Mouse (Mus musculus): ENCODE measurements at regions not wholly inside any gene's neighbourhood (a gene's known extent, or its start where the extent isn't known, plus 50 kb on each side); places are given as distances from the start of the nearest gene placed in this dataset.

DNA sequence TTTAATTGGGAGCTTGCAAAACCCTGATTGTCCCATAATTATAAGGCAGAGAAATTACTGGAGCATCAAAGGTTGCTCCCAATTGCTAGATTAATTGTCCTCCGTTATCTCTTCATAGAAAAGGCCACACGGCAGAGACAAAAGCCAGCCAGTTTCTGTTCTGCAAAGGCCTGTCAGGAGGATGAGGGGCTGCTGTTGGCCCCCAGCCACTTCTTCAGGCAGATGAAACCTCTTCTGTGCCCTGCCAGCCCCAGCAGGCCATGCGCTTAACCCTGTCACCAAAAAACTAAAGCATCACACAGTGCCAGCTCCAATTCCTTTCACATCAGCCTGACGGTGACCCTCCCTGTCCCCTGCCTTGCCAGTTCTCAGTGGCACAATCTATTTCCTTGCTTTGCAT lies 192.1 kb upstream of the Zmiz1 start:
- H3K9ac ChIP-seq (ENCODE audit: low read length), result no peak overlapping the region
- no peak overlapping the region for H3K4me3 ChIP-seq (ENCODE audit: low read length)
- H3K9me3 ChIP-seq (ENCODE audit: control insufficient read depth, low read length), result no peaks in the 10 kb centered on the region
- no peak for ATAC-seq (ENCODE audit: low read depth)
- WGBS, result 59% methylated on average over 4 of the region's 4 CpGs
- H3K4me1 ChIP-seq (replicated peaks; ENCODE audit: control insufficient read depth, insufficient read depth, low read length), result peaks cover 26% of the 10 kb centered on the region
- no peaks in the 10 kb centered on the region for H3K27me3 ChIP-seq (ENCODE audit: control insufficient read depth, insufficient read depth, low read depth, low read length)
- H3K4me2 ChIP-seq (ENCODE audit: low read depth, low read length), result no peak overlapping the region
- no peaks in the 10 kb centered on the region for H3K36me3 ChIP-seq (ENCODE audit: control insufficient read depth, insufficient read depth, low read length)
- no peak overlapping the region for H3K27ac ChIP-seq (ENCODE audit: low read length)

DNA sequence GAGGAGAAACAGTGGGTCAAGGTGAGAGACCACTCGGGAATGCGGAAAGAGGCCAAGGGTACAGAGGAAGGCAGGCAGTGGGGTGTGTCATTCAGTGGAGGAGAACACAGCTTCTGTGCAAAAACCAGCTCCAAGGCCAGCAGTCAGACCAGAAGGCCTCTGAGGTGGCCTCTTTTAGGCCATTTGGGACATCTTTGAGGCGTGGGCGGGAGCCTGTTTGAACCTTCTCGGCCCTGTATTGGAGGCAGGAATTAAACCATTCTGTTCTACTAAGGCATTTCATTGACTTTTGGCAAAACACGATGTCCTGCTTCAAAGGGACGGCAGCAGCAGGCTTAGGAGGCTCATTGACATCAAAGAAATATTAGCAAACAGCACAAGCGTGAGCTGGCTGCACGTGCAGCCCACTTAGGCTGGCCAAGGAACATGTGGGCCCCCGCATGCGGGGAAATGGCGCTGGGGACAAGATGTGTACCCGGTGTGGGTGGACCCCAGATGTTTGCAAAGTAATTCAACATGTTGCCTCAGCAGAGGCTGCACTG lies 190.8 kb upstream of the Zmiz1 start:
- WGBS, result 39% methylated on average over 13 of the region's 13 CpGs
- Histone ChIP-seq H3K36me3 (ENCODE audit: control insufficient read depth, insufficient read depth, low read length) (no peaks in the 10 kb centered on the region), H3K9ac (ENCODE audit: low read length) (0 out of 2 replicates have a peak overlapping the region, but pooled peaks have one; percentile 36), H3K4me2 (ENCODE audit: low read depth, low read length) (no peak overlapping the region), H3K4me3 (ENCODE audit: low read length) (no peak overlapping the region), H3K9me3 (ENCODE audit: control insufficient read depth, low read length) (no peaks in the 10 kb centered on the region), H3K27me3 (ENCODE audit: control insufficient read depth, insufficient read depth, low read depth, low read length) (no peaks in the 10 kb centered on the region), H3K27ac (ENCODE audit: low read length) (peak overlapping the region; percentile 88), H3K4me1 (replicated peaks; ENCODE audit: control insufficient read depth, insufficient read depth, low read length) (peaks cover 29% of the 10 kb centered on the region)
- peak; percentile 75 for ATAC-seq (ENCODE audit: low read depth)

DNA sequence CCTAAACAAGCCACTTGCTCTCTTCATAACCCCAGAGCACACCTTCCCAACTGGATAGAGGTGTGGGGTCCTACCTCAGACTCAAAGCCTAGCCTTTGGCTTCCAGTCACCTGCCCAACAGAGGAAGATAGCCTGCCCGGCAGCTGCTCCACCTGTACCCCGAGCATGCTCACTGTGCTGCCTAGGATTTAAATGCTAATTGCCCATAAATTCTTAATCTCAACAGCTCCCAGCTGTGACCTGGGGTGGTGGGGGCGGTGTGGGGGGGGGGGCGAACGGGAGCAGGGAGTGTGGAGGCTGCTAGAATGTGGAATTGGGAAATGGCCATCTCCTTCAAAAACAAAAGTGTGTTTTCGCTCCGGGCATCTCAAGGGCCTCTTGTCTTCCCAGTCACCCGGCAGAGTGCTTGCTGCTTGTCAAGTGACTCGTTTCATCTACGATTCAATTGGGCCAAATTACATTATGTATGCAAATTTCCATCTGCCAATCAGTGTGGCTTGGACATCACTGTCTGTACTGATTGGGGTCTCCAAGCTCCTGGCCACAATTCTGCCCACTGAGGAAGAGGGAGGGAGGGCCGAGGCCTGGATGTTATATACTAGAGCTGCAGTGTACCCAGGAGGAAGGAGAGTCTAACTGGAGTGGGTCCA lies 188.6 kb upstream of the Zmiz1 start:
- no peak overlapping the region for H3K4me2 ChIP-seq (ENCODE audit: low read depth, low read length)
- H3K27ac ChIP-seq (ENCODE audit: low read length), result peak overlapping the region; percentile 88
- H3K27me3 ChIP-seq (ENCODE audit: control insufficient read depth, insufficient read depth, low read depth, low read length), result no peaks in the 10 kb centered on the region
- WGBS, result 39% methylated on average over 11 of the region's 11 CpGs
- no peaks in the 10 kb centered on the region for H3K36me3 ChIP-seq (ENCODE audit: control insufficient read depth, insufficient read depth, low read length)
- no peak overlapping the region for H3K4me3 ChIP-seq (ENCODE audit: low read length)
- peaks cover 29% of the 10 kb centered on the region for H3K4me1 ChIP-seq (replicated peaks; ENCODE audit: control insufficient read depth, insufficient read depth, low read length)
- peak; percentile 65 for ATAC-seq (ENCODE audit: low read depth)
- no peak overlapping the region for H3K9ac ChIP-seq (ENCODE audit: low read length)
- no peaks in the 10 kb centered on the region for H3K9me3 ChIP-seq (ENCODE audit: control insufficient read depth, low read length)

DNA sequence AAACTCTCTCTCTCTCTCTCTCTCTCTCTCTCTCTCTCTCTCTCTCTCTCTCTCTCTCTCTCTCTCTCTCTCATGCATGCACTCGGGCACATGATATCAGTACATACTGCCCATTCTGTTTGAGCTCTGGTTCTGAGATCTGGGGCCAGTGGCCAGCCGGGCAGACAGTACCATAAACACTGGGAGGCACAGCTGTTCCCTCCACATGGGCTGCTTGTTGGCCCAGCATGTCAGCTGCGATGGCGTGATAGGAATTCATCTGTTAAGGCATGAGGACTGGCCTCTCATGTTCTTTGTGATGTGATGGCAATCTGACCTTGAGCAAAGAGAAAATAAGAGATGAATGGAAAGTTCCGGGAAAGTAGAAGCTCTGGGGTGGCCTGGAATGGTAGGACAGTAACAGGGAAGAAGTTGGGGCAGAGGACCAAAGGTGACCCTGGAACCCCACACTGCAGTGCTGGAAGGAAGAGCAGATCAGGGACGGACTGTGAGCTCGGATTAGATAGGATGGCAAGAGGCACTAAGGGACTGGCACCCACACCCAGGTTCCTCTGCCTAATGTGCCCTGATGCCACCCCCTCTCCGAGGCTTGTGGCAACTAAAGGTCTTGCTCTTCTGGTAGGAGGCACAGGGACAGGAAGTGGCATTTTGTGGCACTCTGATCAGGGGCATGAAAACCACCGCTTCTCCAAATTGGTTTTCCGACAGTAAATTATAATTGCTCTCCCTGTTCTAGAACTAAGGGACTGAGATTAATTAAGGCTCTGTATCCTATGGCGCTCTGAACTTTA lies 186.4 kb upstream of the Zmiz1 start:
- no peak overlapping the region for H3K4me2 ChIP-seq (ENCODE audit: low read depth, low read length)
- H3K4me3 ChIP-seq (ENCODE audit: low read length), result no peak overlapping the region
- no peaks in the 10 kb centered on the region for H3K9me3 ChIP-seq (ENCODE audit: control insufficient read depth, low read length)
- no peak for ATAC-seq (ENCODE audit: low read depth)
- H3K36me3 ChIP-seq (ENCODE audit: control insufficient read depth, insufficient read depth, low read length), result no peaks in the 10 kb centered on the region
- no peaks in the 10 kb centered on the region for H3K27me3 ChIP-seq (ENCODE audit: control insufficient read depth, insufficient read depth, low read depth, low read length)
- peaks cover 24% of the 10 kb centered on the region for H3K4me1 ChIP-seq (replicated peaks; ENCODE audit: control insufficient read depth, insufficient read depth, low read length)
- H3K27ac ChIP-seq (ENCODE audit: low read length), result no peak overlapping the region
- WGBS, result 65% methylated on average over 11 of the region's 11 CpGs
- H3K9ac ChIP-seq (ENCODE audit: low read length), result no peak overlapping the region

DNA sequence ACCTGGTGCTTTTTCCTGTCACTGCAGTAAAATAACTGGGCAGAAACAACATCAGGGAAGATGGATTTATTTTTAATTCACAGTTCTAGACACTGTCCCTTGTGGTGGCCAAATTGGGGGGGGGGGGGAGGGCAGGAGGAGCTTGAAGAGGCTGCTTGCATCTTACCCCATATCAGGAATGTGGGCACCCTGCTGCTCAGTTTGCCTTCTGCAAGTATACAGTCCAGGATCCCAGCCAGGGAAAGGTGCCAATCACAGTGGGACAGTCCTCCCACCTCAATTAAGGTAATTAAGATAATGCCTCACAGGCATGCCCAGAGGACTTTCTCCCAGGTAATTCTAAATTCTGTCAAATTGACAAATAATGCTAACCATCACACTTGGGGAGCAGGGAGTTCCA lies 179.2 kb upstream of the Zmiz1 start:
- ATAC-seq (ENCODE audit: low read depth), result no peak
- Histone ChIP-seq H3K9ac (ENCODE audit: low read length) (no peak overlapping the region), H3K4me1 (replicated peaks; ENCODE audit: control insufficient read depth, insufficient read depth, low read length) (no peaks in the 10 kb centered on the region)

DNA sequence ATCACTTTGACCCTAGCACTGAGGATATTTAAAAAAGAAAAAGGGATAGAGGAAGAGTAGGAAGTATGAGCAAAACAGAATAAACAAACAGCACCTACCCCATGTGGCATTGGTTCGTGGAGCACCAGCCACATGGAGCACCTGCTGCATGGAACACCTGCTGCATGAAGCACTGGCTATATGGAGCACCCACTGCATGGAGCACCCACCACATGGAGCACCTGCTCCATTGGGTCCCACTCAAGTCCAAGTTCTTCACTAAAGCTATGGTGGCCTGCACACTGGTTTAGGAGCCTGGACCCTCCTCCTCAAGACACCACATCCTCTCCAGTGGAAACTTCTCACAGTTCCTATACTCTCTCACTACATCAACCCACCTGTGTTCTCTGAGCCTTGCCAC lies 166.4 kb upstream of the Zmiz1 start:
- Histone ChIP-seq H3K27me3 (ENCODE audit: control insufficient read depth, insufficient read depth, low read depth, low read length) (no peaks in the 10 kb centered on the region), H3K9me3 (ENCODE audit: control insufficient read depth, low read length) (no peaks in the 10 kb centered on the region), H3K4me2 (ENCODE audit: low read depth, low read length) (no peak overlapping the region), H3K36me3 (ENCODE audit: control insufficient read depth, insufficient read depth, low read length) (no peaks in the 10 kb centered on the region), H3K27ac (ENCODE audit: low read length) (no peak overlapping the region), H3K4me1 (replicated peaks; ENCODE audit: control insufficient read depth, insufficient read depth, low read length) (no peaks in the 10 kb centered on the region), H3K4me3 (ENCODE audit: low read length) (no peak overlapping the region), H3K9ac (ENCODE audit: low read length) (no peak overlapping the region)
- ATAC-seq (ENCODE audit: low read depth), result no peak
- 42% methylated on average over 1 of the region's 1 CpGs for WGBS

More for the DNA sequence above, 179.2 kb upstream of the Zmiz1 start:
- Histone ChIP-seq H3K4me2 (ENCODE audit: low read depth, low read length) (no peak overlapping the region), H3K36me3 (ENCODE audit: control insufficient read depth, insufficient read depth, low read length) (no peaks in the 10 kb centered on the region), H3K4me3 (ENCODE audit: low read length) (no peak overlapping the region), H3K27ac (ENCODE audit: low read length) (no peak overlapping the region), H3K9me3 (ENCODE audit: control insufficient read depth, low read length) (no peaks in the 10 kb centered on the region), H3K27me3 (ENCODE audit: control insufficient read depth, insufficient read depth, low read depth, low read length) (no peaks in the 10 kb centered on the region)

DNA sequence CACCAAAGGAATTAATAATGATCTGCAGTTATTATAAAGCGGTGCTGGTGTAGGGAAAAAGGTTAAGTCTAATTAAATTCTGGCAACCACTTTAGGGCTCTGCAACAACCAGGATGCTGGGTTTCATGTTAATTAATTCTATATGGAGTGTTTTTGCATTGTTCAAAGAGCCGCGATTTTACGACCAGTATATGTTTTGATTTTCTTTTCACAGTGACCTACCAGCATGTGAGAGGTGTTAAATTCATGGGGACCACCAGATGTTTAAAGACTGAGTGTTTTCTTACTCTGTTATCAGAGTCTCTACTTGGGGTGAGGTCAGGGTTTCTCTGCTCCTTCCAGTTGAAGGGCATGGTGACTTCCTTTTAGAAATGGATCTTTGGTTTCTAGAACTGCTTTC lies 164.8 kb upstream of the Zmiz1 start:
- no peaks in the 10 kb centered on the region for H3K27me3 ChIP-seq (ENCODE audit: control insufficient read depth, insufficient read depth, low read depth, low read length)
- no peak overlapping the region for H3K4me2 ChIP-seq (ENCODE audit: low read depth, low read length)
- 71% methylated on average over 4 of the region's 4 CpGs for WGBS
- H3K27ac ChIP-seq (ENCODE audit: low read length), result no peak overlapping the region
- no peaks in the 10 kb centered on the region for H3K36me3 ChIP-seq (ENCODE audit: control insufficient read depth, insufficient read depth, low read length)
- no peaks in the 10 kb centered on the region for H3K4me1 ChIP-seq (replicated peaks; ENCODE audit: control insufficient read depth, insufficient read depth, low read length)
- ATAC-seq (ENCODE audit: low read depth), result no peak
- no peak overlapping the region for H3K9ac ChIP-seq (ENCODE audit: low read length)
- no peak overlapping the region for H3K4me3 ChIP-seq (ENCODE audit: low read length)
- H3K9me3 ChIP-seq (ENCODE audit: control insufficient read depth, low read length), result no peaks in the 10 kb centered on the region

DNA sequence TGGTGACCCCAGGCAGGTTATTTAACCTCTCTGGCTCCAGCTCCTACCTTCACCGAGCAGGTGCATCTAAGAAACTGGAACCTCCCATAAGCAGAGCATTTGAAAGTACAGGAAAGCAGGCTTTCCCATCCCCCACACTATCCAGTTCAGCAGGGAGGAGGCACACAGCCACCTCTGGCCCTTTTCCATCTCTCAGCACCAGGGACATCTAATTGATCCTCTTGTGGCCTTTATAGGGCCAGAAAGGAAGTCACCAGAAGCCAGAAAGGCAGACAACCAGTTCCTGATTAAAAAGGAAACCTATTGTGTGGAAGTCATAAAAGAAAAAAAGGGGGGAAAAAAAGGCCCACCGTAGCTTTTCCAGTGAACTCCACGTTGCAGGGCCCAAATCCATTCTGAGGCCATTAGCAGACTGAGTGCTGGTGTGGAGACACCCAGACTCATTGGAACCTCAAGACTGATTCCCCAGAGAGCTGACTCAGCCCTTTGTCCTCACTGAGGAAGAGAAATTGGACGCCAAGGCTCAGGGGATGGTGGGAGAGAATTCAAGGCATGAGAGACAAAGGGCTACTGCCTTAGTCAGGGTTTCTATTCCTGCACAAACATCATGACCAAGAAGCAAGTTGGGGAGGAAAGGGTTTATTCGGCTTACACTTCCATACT lies 163.2 kb upstream of the Zmiz1 start:
- Histone ChIP-seq H3K9ac (ENCODE audit: low read length) (no peak overlapping the region), H3K4me1 (replicated peaks; ENCODE audit: control insufficient read depth, insufficient read depth, low read length) (no peaks in the 10 kb centered on the region), H3K36me3 (ENCODE audit: control insufficient read depth, insufficient read depth, low read length) (no peaks in the 10 kb centered on the region), H3K4me3 (ENCODE audit: low read length) (no peak overlapping the region), H3K9me3 (ENCODE audit: control insufficient read depth, low read length) (no peaks in the 10 kb centered on the region), H3K27ac (ENCODE audit: low read length) (no peak overlapping the region), H3K27me3 (ENCODE audit: control insufficient read depth, insufficient read depth, low read depth, low read length) (no peaks in the 10 kb centered on the region), H3K4me2 (ENCODE audit: low read depth, low read length) (no peak overlapping the region)
- ATAC-seq (ENCODE audit: low read depth), result no peak
- WGBS, result 51% methylated on average over 4 of the region's 5 CpGs

DNA sequence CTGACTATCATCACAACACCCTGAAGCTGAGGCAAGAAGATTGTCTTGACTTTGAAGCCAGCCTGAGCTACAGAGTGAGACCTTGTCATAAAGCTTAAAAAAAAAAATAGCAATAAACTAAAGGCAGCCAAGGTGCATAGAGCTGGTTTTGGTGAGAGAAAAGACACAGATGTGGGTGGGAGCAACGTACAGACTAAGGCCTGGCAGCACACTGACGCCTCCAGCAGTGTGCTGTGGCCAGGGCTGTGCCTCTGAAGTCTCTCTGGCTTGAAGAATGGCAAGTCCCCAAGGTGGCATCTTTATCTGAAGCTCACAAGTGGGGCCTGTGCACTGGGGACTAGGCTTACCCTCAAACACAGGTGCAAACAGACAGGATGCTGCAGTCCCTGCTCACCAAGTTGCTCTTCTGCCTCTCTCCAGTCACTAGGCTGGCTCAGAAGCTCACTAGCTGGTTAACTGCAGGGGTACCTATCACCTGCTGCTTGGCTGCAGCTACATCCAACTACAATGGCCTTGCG lies 159.3 kb upstream of the Zmiz1 start:
- H3K27ac ChIP-seq (ENCODE audit: low read length), result no peak overlapping the region
- no peaks in the 10 kb centered on the region for H3K27me3 ChIP-seq (ENCODE audit: control insufficient read depth, insufficient read depth, low read depth, low read length)
- no peak overlapping the region for H3K4me2 ChIP-seq (ENCODE audit: low read depth, low read length)
- H3K4me3 ChIP-seq (ENCODE audit: low read length), result no peak overlapping the region
- 89% methylated on average over 3 of the region's 3 CpGs for WGBS
- no peak for ATAC-seq (ENCODE audit: low read depth)
- no peaks in the 10 kb centered on the region for H3K9me3 ChIP-seq (ENCODE audit: control insufficient read depth, low read length)
- H3K9ac ChIP-seq (ENCODE audit: low read length), result no peak overlapping the region
- no peaks in the 10 kb centered on the region for H3K36me3 ChIP-seq (ENCODE audit: control insufficient read depth, insufficient read depth, low read length)
- H3K4me1 ChIP-seq (replicated peaks; ENCODE audit: control insufficient read depth, insufficient read depth, low read length), result peaks cover 8% of the 10 kb centered on the region
